Mouse (Mus musculus) G1E (cell line): ENCODE results near the gene Olfr65.

ENCODE experiments used
- CTCF ChIP-seq: IDR thresholded peaks from 2 replicates; pipeline ENCODE4 v1.5.1; 2012; ENCODE audit warnings: low read depth, low read length, inconsistent platforms, mixed read lengths
- GATA1 ChIP-seq: IDR thresholded peaks from 2 replicates; pipeline ENCODE4 v1.6.1; 2012; ENCODE audit warnings: borderline replicate concordance, low read length, inconsistent platforms, mixed read lengths

- TF ChIP-seq CTCF (no peak), GATA1 (no peak)
Observed at GRCm38 (mm10) chr7:103861531-103861930, 41.8 kb upstream of the Olfr65 start.
